Mouse (Mus musculus) heart, adult 2 months (tissue): ENCODE measurements at regions not wholly inside any gene's neighbourhood (a gene's known extent, or its start where the extent isn't known, plus 50 kb on each side); places are given as distances from the start of the nearest gene placed in this dataset.

Source experiments
- DNase-seq, 2 experiments: peaks; one replicate each; pipeline ENCODE4 v3.0.0; 2021
- H3K27ac ChIP-seq: fragments of 200-600 bp; 2 replicates; pipeline ENCODE4 v1.8.1; 2022
- H3K27me3 ChIP-seq: fragments of 200-500 bp; 2 replicates; pipeline ENCODE4 v1.6.1; 2012; ENCODE audit warnings: mild to moderate bottlenecking, low read length, inconsistent platforms, mixed read lengths; ENCODE audit not compliant: control insufficient read depth, insufficient read depth
- H3K36me3 ChIP-seq: fragments of 200-500 bp; 2 replicates; pipeline ENCODE4 v1.6.1; 2012; ENCODE audit warnings: low read length, inconsistent platforms; ENCODE audit not compliant: control insufficient read depth, insufficient read depth
- H3K4me1 ChIP-seq: fragments of 200-500 bp; 2 replicates; pipeline ENCODE4 v1.6.1; 2011; ENCODE audit warnings: low read length; ENCODE audit not compliant: control insufficient read depth, insufficient read depth
- H3K4me3 ChIP-seq: fragments of 200-600 bp; 2 replicates; pipeline ENCODE4 v1.8.1; 2022
- H3K79me2 ChIP-seq: fragments of 200-500 bp; replicated peaks from 2 replicates; pipeline ENCODE4 v1.6.1; 2012; ENCODE audit warnings: mild to moderate bottlenecking, inconsistent platforms, low read length, moderate library complexity, mixed read lengths; ENCODE audit not compliant: control insufficient read depth, insufficient read depth
- H3K9ac ChIP-seq: fragments of 200-500 bp; 2 replicates; pipeline ENCODE4 v1.6.1; 2012; ENCODE audit warnings: low read depth, mild to moderate bottlenecking, control low read depth, inconsistent platforms, low read length, mixed read lengths
- CTCF ChIP-seq: fragments of 200-600 bp; IDR thresholded peaks from 2 replicates; pipeline ENCODE4 v1.8.1; 2022; ENCODE audit warnings: antibody characterized with exemption, mild to moderate bottlenecking, moderate library complexity
- EP300 ChIP-seq: fragments of 200-500 bp; IDR thresholded peaks from 2 replicates; pipeline ENCODE4 v1.6.1; 2011; ENCODE audit warnings: low read depth, low read length, control low read depth; ENCODE audit not compliant: insufficient read depth
- POLR2A ChIP-seq: fragments of 200-500 bp; IDR thresholded peaks from 2 replicates; pipeline ENCODE4 v1.6.1; 2011; ENCODE audit warnings: mild to moderate bottlenecking, low read depth, low read length, control low read depth; ENCODE audit not compliant: insufficient read depth
- WGBS: fragments of 180-500 bp; shearing (Covaris S2); methylation state at CpG from one replicate; pipeline ENCODE4 v1.1.7; 2018; 5-methylcytosine and 5-hydroxymethylcytosine counted together
- intact Hi-C: fragments of 180-260 bp; cut with DNase I; formaldehyde crosslinking; loops from one replicate; pipeline ENCODE4 v1.15.1; 2025

DNA sequence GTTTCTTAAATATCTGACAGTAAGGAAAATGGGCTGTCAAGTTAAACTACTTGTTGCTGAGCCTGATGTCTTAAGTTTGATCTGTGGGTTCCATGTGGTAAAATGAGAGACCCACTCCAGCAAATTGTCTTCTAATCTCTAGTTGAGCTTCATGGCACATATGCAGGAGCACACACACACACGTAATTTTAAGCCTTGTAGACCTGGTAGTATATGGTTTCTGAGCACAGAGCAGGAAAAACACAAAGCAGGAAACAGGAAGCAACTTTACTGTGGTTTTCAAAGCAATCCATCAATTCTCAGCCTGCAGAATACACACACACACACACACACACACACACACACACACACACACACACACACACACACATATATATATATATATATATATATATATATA is 746.8 kb upstream of the Slit2 start:
- no peak overlapping the region for H3K27ac ChIP-seq
- H3K9ac ChIP-seq = no peak overlapping the region
- no peaks in the 10 kb centered on the region for H3K36me3 ChIP-seq
- H3K4me1 ChIP-seq = no peaks in the 10 kb centered on the region
- no peaks in the 10 kb centered on the region for H3K27me3 ChIP-seq
- no peak for TF ChIP-seq EP300
- TF ChIP-seq CTCF = no peak
- no peak for TF ChIP-seq POLR2A
- no peak overlapping the region for H3K4me3 ChIP-seq
- intact Hi-C loops = no loop called here
- no peak for DNase-seq
- H3K79me2 ChIP-seq = no peaks in the 10 kb centered on the region
- WGBS = 60% methylated on average over 1 of the region's 1 CpGs

DNA sequence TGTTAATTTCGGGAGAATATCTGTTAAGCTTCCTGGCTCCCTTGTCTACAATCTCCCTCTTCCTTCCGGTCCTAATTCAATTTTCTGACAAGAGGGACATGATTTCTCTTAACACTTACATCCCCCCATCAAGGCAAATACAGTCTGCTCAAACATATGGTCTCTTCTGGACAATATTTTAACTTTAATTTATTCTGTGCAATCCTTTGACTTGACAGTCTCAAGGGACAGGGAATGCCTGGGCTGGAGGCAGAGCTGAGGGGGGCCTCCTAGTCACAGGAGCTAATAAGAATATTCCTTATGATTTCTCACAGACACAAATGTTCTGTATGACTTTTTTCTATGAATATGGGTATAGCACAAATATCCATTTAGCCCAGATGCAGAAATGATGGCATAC is 742.9 kb upstream of the Slit2 start:
- Histone ChIP-seq H3K79me2 (no peaks in the 10 kb centered on the region), H3K36me3 (no peaks in the 10 kb centered on the region), H3K27me3 (no peaks in the 10 kb centered on the region), H3K9ac (no peak overlapping the region), H3K4me3 (no peak overlapping the region), H3K27ac (no peak overlapping the region), H3K4me1 (no peaks in the 10 kb centered on the region)
- WGBS = 33% methylated on average over 2 of the region's 2 CpGs
- intact Hi-C loops = no loop called here
- TF ChIP-seq CTCF = no peak
- no peak for TF ChIP-seq POLR2A
- TF ChIP-seq EP300 = no peak
- no peak for DNase-seq

DNA sequence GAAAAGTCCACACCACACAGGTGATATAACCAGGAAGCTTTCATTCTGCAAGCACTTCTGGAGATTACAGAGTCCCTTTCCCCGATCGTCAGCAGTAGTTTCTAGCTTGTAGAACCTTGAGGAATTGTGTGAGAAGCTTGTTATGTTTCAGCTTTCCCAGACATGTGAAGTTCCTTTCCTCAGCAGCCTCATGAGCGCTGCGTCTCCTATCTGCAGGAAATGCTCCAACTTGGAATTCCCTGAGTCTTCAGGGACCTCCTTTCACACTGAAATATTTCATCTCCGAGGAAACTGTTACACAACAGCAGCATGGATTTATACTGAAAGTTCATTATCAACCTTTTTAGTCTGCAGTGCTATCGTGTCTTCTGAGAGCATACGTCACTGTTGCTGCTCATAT is 742.4 kb upstream of the Slit2 start:
- WGBS = 30% methylated on average over 7 of the region's 7 CpGs
- intact Hi-C loops = no loop called here
- Histone ChIP-seq H3K79me2 (no peaks in the 10 kb centered on the region), H3K27ac (no peak overlapping the region), H3K4me3 (no peak overlapping the region), H3K27me3 (no peaks in the 10 kb centered on the region), H3K4me1 (no peaks in the 10 kb centered on the region), H3K9ac (no peak overlapping the region), H3K36me3 (no peaks in the 10 kb centered on the region)
- peak; percentile 18 to 42 for DNase-seq
- no peak for TF ChIP-seq POLR2A
- no peak; the same call in 1 of the 2 replicates for TF ChIP-seq CTCF
- TF ChIP-seq EP300 = no peak

DNA sequence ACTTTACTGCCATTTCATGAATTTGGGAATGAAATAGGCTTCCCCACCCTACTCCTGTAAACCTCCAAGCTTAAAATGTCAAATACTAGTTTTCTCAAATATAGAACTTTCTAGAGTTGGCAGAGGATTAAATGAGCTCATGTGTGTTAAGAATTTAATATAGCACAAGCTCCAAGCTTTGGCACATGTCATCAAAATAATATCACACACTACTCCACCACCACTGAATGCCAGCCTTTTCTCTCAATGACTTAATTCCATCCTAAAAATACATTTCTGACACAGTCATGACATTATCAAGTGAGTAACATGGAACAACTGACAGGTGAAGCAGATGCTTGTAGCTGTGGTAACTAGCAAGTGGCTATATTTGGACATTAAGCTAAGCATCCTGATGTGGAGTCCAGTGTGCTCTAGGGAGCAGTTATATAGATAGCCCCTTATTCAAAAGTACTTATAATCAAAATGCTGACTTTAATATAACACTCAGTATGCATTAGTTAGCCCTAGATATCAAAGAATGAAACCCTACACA is 728.0 kb upstream of the Slit2 start:
- no peaks in the 10 kb centered on the region for H3K36me3 ChIP-seq
- no peaks in the 10 kb centered on the region for H3K79me2 ChIP-seq
- H3K27me3 ChIP-seq = no peaks in the 10 kb centered on the region
- no peak overlapping the region for H3K27ac ChIP-seq
- DNase-seq = no peak
- no peak overlapping the region for H3K9ac ChIP-seq
- H3K4me1 ChIP-seq = no peaks in the 10 kb centered on the region
- TF ChIP-seq POLR2A (no peak), CTCF (no peak), EP300 (no peak)
- no peak overlapping the region for H3K4me3 ChIP-seq
- intact Hi-C loops = no loop called here

DNA sequence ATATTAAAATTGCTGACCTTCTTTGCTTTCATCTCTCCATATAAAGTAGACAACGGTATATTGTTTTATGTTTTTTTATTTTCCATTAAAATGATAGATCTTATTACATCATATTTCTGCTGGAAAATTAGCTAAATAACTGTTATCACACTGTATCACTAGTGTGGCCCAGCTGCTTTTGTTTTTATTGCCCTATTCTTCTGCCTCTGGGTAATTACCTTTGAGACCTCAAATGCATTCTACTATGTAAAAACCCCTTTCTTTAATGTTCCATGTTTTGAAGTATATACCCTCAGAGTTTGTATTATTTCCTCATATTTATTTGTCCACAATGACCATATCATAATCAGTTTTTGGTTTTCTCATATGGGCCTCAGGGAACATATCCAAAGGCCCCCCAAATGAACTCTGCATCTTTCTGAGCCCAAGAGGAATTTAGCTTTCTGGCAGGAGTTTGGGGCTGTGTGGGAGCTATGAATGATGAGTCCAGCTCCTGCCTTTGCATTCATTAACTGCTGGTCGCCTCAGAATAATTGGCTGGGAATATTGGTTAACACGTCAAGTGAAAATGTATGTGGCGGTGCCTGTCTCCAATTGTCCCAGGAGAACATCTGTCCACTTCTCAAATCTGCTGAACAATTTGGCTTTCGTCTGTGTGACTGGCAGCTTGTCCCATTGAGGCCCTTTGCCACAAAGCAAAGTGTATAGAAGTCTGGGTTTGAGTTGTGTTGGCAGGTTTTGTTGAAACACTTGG is 721.1 kb upstream of the Slit2 start:
- H3K4me1 ChIP-seq = no peaks in the 10 kb centered on the region
- H3K36me3 ChIP-seq = no peaks in the 10 kb centered on the region
- intact Hi-C loops = no loop called here
- H3K27ac ChIP-seq = no peak overlapping the region
- H3K9ac ChIP-seq = no peak overlapping the region
- 71% methylated on average over 5 of the region's 5 CpGs for WGBS
- no peak for DNase-seq
- no peaks in the 10 kb centered on the region for H3K79me2 ChIP-seq
- H3K27me3 ChIP-seq = no peaks in the 10 kb centered on the region
- H3K4me3 ChIP-seq = no peak overlapping the region
- no peak for TF ChIP-seq POLR2A
- no peak for TF ChIP-seq CTCF
- no peak for TF ChIP-seq EP300

DNA sequence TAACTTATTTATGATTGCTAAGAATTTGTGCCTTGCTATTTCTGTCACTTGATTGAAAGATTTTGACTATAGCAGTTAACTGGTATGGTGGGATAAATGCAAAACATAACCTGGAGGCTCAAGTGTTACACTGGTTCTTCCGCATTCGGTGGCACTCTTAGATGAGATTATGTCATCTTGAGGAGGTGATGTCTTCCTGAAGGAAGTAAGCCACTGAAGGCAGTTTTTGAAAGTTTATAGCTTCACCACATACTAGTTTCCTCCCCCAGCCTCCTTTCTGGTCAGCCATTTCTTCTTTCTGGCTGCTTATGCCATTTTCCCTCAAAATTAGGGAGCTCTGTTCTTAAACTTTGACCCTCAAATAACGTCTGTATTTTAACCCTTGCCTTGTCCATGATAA is 710.3 kb upstream of the Slit2 start:
- peaks cover 2% of the 10 kb centered on the region for H3K4me1 ChIP-seq
- no peak for DNase-seq
- H3K9ac ChIP-seq = no peak overlapping the region
- H3K27me3 ChIP-seq = no peaks in the 10 kb centered on the region
- TF ChIP-seq EP300 (no peak), POLR2A (no peak), CTCF (no peak)
- 48% methylated on average over 3 of the region's 3 CpGs for WGBS
- H3K79me2 ChIP-seq = no peaks in the 10 kb centered on the region
- no peaks in the 10 kb centered on the region for H3K36me3 ChIP-seq
- H3K4me3 ChIP-seq = no peak overlapping the region
- H3K27ac ChIP-seq = no peak overlapping the region
- intact Hi-C loops = no loop called here
